Mouse (Mus musculus) neutrophil, adult 5-6 weeks (primary cell): ENCODE results near the gene Zmiz1. TPM values are rescaled to one million over a fixed set of nuclear protein-coding genes. Genes with fewer than 3 reads are reported as not detected.

ENCODE experiments used
- ATAC-seq: fragments of 151-379, 151-347 bp; 2 replicates; pipeline ENCODE4 v1.8.0; 2017; ENCODE audit warnings: mild to moderate bottlenecking, moderate TSS enrichment; ENCODE audit not compliant: insufficient number of reproducible peaks, poor library complexity, low FRiP score, severe bottlenecking; ENCODE audit errors: extremely low read depth
- total RNA-seq: library from RNA; stranded (forward); fragments of 200-1000 nt; gene quantifications from 2 replicates; pipeline ENCODE4 v1.2.3, GENCODE M21; 2017

The Zmiz1 gene
- total RNA-seq, 1 experiment from 2014 or later: 21.6 TPM

GRCm38 (mm10) chr14:25483285-25483684 lies 24.3 kb downstream of the Zmiz1 start:
- no peak for ATAC-seq

GRCm38 (mm10) chr14:25484049-25484448 lies 25.1 kb downstream of the Zmiz1 start:
- peak; percentile 82 for ATAC-seq

DNA sequence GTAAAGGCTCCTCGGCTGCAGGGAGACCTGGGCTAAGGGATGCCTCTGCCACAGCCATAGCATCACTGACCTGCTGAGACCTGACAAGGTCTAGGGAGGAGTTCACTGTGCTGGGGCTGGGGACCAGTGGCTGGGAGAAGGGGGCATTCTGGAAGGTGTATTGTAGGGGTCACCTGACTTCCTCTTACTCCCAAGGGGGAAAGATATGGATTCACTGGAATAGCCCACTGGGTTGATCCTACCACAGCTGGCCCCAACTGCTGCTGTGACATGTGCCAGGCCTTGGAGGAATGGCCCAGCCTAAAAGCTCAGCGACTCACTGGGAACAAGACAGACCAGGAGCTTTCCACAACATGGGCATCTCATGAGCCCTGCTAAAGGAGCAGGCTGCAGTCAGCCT lies 27.2 kb downstream of the Zmiz1 start:
- ATAC-seq: no peak

- no peak for ATAC-seq
These were observed 27.9 kb downstream of the Zmiz1 start for GRCm38 (mm10) chr14:25486742-25487469.

GRCm38 (mm10) chr14:25487470-25487955 lies 28.5 kb downstream of the Zmiz1 start:
- ATAC-seq: no peak

GRCm38 (mm10) chr14:25488097-25488613 lies 29.2 kb downstream of the Zmiz1 start:
- ATAC-seq: peak; percentile 26; the same call in 1 of the 2 replicates

DNA sequence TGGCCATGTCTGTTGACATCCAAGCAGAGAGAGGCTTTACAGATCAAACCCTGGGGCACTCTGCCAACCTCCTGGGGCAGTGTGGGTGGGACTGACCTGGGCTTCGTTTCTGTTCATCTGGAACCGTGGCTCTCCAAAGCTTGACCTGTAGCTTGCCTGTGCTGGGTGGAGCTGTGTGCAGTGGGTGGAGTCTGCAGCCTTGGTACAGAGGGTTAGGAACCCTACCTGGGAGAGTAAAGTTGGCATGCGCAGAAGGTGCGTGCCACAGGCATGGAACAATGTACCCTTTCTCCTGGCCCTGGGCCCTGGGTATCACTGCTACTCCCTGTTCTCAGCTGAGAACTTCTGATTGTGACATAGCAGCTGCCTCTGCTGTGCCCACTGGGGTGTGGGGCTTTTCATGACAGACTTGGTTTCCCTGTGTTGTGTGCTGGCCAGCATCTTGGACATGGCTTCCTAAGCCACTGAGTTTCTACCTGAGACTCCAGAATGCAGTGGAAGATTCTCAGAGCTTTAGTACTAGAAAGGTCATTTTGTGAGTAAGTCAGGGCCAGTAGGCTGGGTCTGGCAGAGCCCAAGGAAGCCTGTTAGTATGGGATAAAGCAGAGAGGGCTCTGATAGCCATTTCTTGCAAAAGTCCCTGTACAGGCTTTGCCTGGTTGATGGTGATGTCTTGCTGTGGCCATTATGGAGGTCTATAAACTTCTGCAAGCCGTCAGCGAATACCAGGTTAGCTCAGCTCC lies 30.5 kb downstream of the Zmiz1 start:
- no peak for ATAC-seq

- ATAC-seq: no peak
These were observed 33.0 kb downstream of the Zmiz1 start for GRCm38 (mm10) chr14:25491961-25492360.

GRCm38 (mm10) chr14:25492567-25493279 lies 33.7 kb downstream of the Zmiz1 start:
- no peak for ATAC-seq

DNA sequence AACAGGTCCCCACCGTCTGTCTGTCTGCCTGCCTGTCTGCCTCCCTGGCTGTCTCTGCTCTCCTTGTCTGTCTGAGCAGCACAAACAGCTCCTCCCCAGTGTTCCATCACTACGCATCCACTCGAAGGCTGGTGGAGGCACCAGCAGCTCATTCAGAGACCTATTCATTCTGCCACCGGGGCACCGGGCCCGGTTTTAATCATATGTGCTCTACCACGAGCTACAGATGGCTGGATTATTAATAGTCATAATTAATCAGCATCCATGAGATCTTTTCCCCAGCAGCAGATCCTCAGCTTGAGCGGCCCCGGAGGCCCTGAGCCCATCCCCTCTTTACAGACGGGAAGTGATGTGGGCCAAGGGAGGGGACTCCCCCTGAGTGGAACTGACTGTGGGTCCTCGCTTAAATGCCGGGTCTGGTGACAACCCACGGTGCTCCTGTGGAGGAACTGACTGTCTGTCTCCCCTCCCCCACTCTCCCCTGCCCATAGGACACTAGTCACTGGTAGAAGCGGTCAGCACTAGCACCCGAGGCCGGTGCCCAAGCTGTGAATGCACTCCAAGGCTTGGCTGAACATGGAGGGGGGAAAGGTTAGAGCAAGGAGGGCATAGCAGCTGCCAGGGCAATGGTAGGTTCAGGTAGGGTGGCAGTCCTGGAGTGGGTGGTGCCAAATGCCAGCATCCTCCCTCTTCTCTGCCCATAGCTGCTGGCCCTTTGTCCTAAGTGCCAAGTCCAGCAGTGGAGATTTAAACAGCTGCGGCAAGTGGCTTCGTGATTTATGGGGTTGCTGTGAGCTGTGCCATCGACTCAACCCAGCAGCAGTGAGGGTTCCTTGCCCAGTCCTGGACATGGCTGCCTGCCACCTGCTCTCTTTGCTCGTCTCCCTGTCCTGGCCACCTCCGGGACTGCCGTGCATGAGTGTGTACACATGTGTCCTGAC lies 34.6 kb downstream of the Zmiz1 start:
- peak; percentile 64 for ATAC-seq

DNA sequence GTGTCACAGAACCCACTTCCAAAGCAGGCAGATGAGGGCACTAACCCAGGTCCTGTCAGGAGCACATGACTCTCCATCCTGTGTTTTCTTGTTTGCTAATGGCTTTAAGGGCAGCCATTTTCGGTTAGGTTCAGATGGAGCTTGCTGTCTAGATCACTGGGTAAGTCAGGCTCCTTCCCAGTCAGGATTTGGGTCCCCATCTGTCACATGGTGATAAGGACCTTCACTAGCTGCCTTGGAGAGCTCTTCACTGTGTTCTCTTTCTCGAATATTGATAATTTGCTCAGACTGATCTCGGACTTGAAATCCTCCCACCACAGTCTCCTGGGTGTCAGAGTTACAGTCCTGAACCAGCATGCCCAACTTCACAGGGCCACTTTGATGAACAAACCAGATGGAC lies 35.8 kb downstream of the Zmiz1 start:
- no peak for ATAC-seq

- no peak for ATAC-seq
These were observed 37.1 kb downstream of the Zmiz1 start for GRCm38 (mm10) chr14:25496116-25496515.

GRCm38 (mm10) chr14:25496989-25497388 lies 38.0 kb downstream of the Zmiz1 start:
- no peak for ATAC-seq

DNA sequence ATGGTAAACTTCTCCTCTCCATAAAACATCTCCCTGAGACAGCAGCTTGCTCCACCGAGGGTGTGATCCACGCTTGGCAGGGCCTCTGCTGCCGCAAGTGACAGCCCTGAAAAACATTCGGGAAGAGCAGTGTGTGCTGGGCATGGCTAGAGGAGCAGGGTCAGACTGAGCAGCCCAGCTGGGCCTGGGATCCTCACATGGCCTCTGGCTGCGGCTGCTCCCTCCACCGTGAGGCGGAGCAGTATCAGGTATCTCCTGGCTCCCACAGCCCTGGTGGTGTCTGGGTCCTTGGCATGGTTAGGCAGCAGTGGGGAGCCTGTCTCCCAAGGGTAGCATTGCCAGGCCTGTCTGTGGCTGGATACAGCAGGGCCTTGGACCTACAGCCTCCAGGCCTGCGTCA lies 38.6 kb downstream of the Zmiz1 start:
- no peak for ATAC-seq

- ATAC-seq: no peak
These were observed 39.4 kb downstream of the Zmiz1 start for GRCm38 (mm10) chr14:25498367-25498766.

GRCm38 (mm10) chr14:25499526-25499925 lies 40.5 kb downstream of the Zmiz1 start:
- ATAC-seq: no peak

DNA sequence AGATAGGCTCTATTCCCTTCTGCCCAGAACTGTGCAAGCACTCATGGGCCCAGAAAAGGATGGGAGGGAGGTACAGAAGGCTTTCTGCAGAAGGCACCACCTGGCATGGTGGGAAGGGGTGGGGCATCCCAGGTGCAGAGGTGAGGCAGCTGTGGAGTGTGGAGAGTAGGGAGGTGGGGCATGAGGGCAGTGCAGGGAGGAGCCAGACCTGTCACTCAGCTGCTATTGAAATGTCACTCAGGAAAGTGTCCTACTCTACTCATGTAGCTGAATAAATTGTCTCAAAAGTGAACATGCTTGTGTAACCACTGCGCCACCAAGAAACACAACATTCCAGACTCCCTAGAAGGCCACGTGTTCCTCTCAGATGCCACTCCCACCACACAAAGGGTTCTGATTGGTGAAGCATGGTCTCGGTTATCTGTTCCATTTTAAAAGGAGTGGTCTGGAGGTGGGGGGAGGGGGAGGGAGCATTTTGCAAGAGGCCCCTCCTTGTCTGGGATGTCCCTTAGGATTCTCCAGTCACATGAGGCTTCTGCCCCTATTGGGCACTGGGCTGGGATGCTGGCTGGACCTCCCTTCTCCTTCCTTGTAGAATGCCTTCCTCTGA lies 41.6 kb downstream of the Zmiz1 start:
- no peak for ATAC-seq

GRCm38 (mm10) chr14:25501481-25501880 lies 42.5 kb downstream of the Zmiz1 start:
- ATAC-seq: no peak
